Mouse (Mus musculus) spleen, postnatal 4 days (tissue): ENCODE measurements around the gene Pmis2.

Experiments used
- DNase-seq, 2 experiments: peaks; one replicate each; pipeline ENCODE4 v3.0.0; 2022; ENCODE audit warnings: low spot score in 2 of 2

Pmis2 gene

DNA sequence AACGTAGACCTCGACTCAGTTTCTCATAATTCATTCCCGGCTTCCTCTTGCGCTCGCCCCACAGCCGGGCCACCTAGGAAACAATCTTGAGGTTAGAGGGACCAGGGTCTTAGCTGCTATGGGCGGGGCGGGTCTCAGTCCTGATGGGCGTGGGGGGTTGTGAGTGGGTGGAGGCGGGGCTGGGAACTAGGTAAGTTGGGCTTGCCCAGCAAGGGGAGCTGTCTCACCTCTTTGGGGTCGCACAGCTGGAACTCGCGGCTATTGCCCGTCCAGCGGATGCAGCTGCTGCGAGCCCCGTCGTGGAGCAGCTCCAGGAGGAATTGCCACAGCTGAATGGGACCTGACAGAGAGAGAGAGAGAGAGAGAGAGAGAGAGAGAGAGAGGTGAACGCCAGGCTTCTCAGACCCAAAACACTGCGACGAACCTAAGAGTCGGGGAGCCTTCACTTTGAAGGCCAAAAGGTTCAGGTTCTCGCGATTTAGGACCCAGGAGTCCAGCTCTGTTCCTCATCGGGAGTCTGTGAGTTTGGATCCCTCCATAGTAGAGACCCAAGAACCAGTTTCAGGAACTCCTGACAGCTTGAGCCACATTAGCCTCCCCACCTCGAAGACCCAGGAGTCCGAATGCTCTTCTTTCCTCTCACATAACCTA is 37.5 kb downstream of the Pmis2 start:
- DNase-seq, result no peak

DNA sequence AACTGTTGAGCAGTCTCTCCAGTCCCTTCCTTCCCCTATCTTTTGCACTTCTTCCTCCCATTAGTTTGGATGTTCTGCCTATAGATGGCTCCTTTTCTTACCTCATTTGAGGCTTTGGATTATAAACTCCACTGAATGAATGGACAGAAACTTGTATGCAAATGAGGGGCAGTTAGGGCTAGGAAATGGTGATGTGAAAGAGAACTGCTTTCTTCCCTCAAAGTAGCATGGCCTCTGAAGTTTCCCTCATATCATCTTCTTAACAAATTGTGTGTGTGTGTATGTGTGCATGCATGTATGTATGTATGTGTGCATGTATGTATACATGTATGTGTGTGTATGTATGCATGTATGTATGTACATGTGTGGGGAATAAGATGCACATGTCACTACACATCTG is 42.4 kb downstream of the Pmis2 start:
- no peak for DNase-seq

DNA sequence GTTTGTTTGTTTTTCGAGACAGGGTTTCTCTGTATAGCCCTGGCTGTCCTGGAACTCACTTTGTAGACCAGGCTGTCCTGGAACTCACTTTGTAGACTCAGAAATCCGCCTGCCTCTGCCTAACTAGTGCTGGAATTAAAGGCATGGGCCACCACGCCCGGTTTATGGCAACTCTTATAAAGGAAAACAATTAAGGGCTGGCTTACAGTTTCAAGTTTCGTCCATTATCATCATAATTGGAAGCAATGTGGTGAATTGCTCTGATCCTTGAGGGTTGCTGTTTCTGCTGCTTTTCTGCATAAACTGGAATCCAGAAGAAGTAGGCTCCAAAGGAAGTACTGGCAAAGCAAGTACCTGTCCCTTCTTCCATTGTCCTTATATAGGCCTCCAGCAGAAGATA is 44.8 kb downstream of the Pmis2 start:
- DNase-seq, result no peak

DNA sequence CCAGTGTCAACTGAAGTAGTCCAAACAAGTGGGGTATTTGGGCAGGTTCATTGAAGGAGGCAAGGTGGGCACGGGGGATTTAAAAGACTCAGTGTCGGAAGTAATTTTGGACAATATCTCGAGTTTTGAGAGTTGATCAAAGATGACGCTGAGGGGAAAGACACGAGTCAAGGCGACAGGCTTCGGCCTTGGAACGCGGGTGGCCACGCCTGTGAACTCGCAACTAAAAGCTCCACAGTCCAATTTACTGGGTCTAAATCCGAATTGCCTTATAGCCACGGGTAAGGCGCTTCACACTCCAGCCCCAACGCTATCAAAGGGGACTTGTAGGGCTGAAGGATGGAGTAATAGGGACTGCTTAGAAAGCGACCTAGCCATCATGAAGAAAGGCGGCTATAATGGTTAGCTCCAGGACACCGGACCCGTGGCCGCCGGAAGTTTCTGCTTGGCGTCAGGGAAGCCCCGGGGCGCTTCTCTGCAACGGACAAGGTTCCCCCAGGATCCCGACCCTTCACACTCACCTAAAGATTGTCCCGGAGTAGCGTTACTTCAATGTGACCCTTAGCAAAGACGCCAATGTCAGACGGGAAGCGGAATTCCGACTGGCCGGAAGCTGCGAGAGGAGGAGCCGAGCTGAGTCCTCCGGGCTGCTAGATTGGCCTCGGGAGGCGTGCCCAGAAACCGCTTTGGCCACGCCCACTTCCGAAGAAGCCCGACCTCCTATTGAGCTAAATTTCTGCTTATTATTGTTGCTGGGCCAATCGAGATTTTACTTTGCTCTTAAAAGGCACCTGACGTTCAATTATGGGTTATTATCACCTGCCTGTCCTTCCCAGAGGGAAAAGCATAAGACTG is 45.6 kb downstream of the Pmis2 start, which contains the start of gene Cox6b1:
Gene Cox6b1, minus strand, starts transcription at position 622 of the 855 bp plus-strand sequence.
- DNase-seq, result peak; percentile 85 to 93
